ENCODE assay signal across 12 mouse cellular contexts in the genomic region with DNA sequence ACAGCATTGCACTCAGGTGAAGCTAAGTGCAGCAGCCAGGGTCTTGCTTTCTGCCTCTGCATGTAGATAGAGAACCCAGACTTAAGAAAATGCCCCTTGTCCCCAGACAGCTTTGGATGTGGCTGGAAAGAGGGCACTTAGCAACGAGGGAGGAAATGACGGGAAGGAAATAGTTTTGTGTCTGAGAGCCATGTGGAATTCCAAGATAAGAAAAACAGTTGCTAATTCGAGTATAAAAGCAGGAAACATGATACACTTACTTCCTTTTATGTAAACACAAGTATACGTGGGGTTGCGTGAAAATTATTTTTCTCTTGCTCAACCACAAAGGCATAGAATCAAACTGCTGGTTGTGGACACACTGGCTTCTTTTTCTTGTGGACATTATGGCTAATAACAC. TPM values are rescaled to one million over a fixed set of nuclear protein-coding genes. Genes with fewer than 3 reads are reported as not detected.
DNase-seq lines count a peak whose midpoint lies in the region; TF ChIP-seq lines count a peak whose summit lies in the region.
"Had no signal": no experiment of that assay in that cellular context is flagged by ENCODE, and none has a peak within 500 bp of the region (broad histone marks: within the 10 kb centered on the region; RNA-seq: fewer than 3 reads in every experiment).

Gene Myct1, plus strand, starts transcription at position 312 of the 400 bp plus-strand sequence.

- DNase-seq in kidney, adult 2 months = peak; percentile 62
- DNase-seq in kidney, postnatal 4 days = no peak
- peak; percentile 96 for DNase-seq in heart, adult 11 months
- DNase-seq in heart, postnatal 4 days = peak; percentile 26
- DNase-seq in lung, postnatal 36 days = peak; percentile 51
- DNase-seq in left cerebral cortex, postnatal 14 days (ENCODE audit: low spot score in 2 of 2) = no peak
- DNase-seq in left cerebral cortex, adult 9 months (ENCODE audit: low spot score in 2 of 2) = no peak
- no peak for DNase-seq in urinary bladder, postnatal 14 days (ENCODE audit: low spot score)
- DNase-seq: adrenal gland, adult 2 months; cerebellum, postnatal 14 days had no signal

- peak within 1 kb of the TSS; percentile 42 for H3K4me3 ChIP-seq in kidney, adult 2 months (ENCODE audit: insufficient read depth, low read depth, low read length)
- H3K4me3 ChIP-seq: forebrain, embryonic 12.5 days; midbrain, embryonic 12.5 days had no signal

- TF ChIP-seq CTCF in kidney, adult 2 months (conservative IDR thresholded peaks at IDR 0.05; ENCODE audit: insufficient read depth, insufficient read length, low read depth, low read length) = no peak

- no peaks in the 10 kb centered on the region for H3K36me3 ChIP-seq in kidney, adult 2 months (ENCODE audit: control insufficient read depth, insufficient read depth, low read length)
- H3K36me3 ChIP-seq: forebrain, embryonic 12.5 days; midbrain, embryonic 12.5 days had no signal

- peak within 1 kb of the TSS; percentile 92 for H3K27ac ChIP-seq in kidney, adult 2 months (ENCODE audit: insufficient read depth, low read depth, low read length)
- H3K27ac ChIP-seq: forebrain, embryonic 12.5 days; midbrain, embryonic 12.5 days had no signal

- no peaks in the 10 kb centered on the region for H3K4me1 ChIP-seq in kidney, adult 2 months (ENCODE audit: control insufficient read depth, insufficient read depth, low read length)
- H3K4me1 ChIP-seq: forebrain, embryonic 12.5 days; midbrain, embryonic 12.5 days had no signal

- no peak for TF ChIP-seq POLR2A in kidney, adult 2 months (IDR thresholded peaks at IDR 0.05; ENCODE audit: low read depth, low read length)

- intact Hi-C loops in left cerebral cortex, postnatal 14 days (cut with DNase I) = no loop called here

- no peaks in the 10 kb centered on the region; the same call in 1 of the 2 replicates for H3K27me3 ChIP-seq in kidney, adult 2 months (replicated peaks; ENCODE audit: control insufficient read depth, insufficient read depth, low read length)
- H3K27me3 ChIP-seq: forebrain, embryonic 12.5 days; midbrain, embryonic 12.5 days had no signal

- WGBS in kidney, adult 2 months = 6% methylated on average over 5 of the region's 5 CpGs

RNA-seq across cellular contexts. Expression of gene Myct1, which starts in this region (rescaled TPM):
- polyA plus RNA-seq in kidney, adult 2 months (2012; rRNA removed) = 3.4 and 3.8 TPM in 2 replicates
- total RNA-seq in heart, postnatal 4 days (2021) = 10 to 100 TPM; 14.8 to 15.3 TPM
- total RNA-seq in left cerebral cortex, postnatal 14 days (2021) = 1 to 10 TPM in 1 of 2 experiments, under 1 TPM in 1; 0.59 to 1.1 TPM

Comparison
In these comparisons a context has a peak if more than half of its experiments do, and no peak if none do; other contexts are left out.
1. RNA of gene Myct1 (total RNA-seq): 14.8 to 15.3 TPM in heart, postnatal 4 days; 0.59 to 1.1 TPM in left cerebral cortex, postnatal 14 days; every median in the first group is over 4 times any median in the second.
2. DNase-seq: peak in kidney, adult 2 months (single experiment), heart, adult 11 months (single experiment), heart, postnatal 4 days (single experiment) and lung, postnatal 36 days (single experiment); none in kidney, postnatal 4 days (0 of 2), left cerebral cortex, postnatal 14 days (0 of 2), left cerebral cortex, adult 9 months (0 of 2) and urinary bladder, postnatal 14 days (single experiment).